Mouse (Mus musculus) heart, embryonic 11.5 days (tissue): ENCODE data around the gene Gm20219. TPM values are rescaled to one million over a fixed set of nuclear protein-coding genes. Genes with fewer than 3 reads are reported as not detected.

Experiments used
- ATAC-seq: fragments of 200-750 bp; cut with Nextera tagmentation; replicated peaks from 2 replicates; pipeline ENCODE4 v1.8.0; 2017; ENCODE audit warnings: moderate library complexity; ENCODE audit not compliant: insufficient number of reproducible peaks, low FRiP score, low TSS enrichment
- H3K27ac ChIP-seq: fragments of 300-500 bp; sonication (generic); 2 replicates; pipeline ENCODE4 v1.5.1; 2014; ENCODE audit warnings: mild to moderate bottlenecking, low read depth, low read length
- H3K27me3 ChIP-seq: fragments of 300-500 bp; sonication (generic); 2 replicates; pipeline ENCODE4 v1.6.1; 2014; ENCODE audit warnings: mild to moderate bottlenecking, low read length, mixed read lengths; ENCODE audit not compliant: control insufficient read depth, insufficient read depth
- H3K36me3 ChIP-seq: fragments of 300-500 bp; sonication (generic); 2 replicates; pipeline ENCODE4 v1.6.1; 2014; ENCODE audit warnings: mild to moderate bottlenecking, low read length, moderate library complexity, mixed read lengths; ENCODE audit not compliant: control insufficient read depth, insufficient read depth
- H3K4me1 ChIP-seq: fragments of 300-500 bp; sonication (generic); 2 replicates; pipeline ENCODE4 v1.6.1; 2014; ENCODE audit warnings: low read length; ENCODE audit not compliant: control insufficient read depth, insufficient read depth
- H3K4me2 ChIP-seq: fragments of 300-500 bp; sonication (generic); 2 replicates; pipeline ENCODE4 v1.6.1; 2014; ENCODE audit warnings: mild to moderate bottlenecking, moderate library complexity
- H3K4me3 ChIP-seq: fragments of 300-500 bp; sonication (generic); 2 replicates; pipeline ENCODE4 v1.5.1; 2014; ENCODE audit warnings: low read depth, low read length
- H3K9ac ChIP-seq: fragments of 300-500 bp; sonication (generic); 2 replicates; pipeline ENCODE4 v1.6.1; 2014; ENCODE audit warnings: mild to moderate bottlenecking, low read depth, low read length, moderate library complexity
- H3K9me3 ChIP-seq: fragments of 300-500 bp; sonication (generic); replicated peaks from 2 replicates; pipeline ENCODE4 v1.6.1; 2016; ENCODE audit warnings: low read length; ENCODE audit not compliant: control insufficient read depth
- WGBS: fragments of 180-500 bp; shearing (Covaris S2); extraction: QIAGEN DNeasy Blood & Tissue Kit; methylation state at CpG from one replicate; pipeline ENCODE4 v1.1.7; 2014; ENCODE audit not compliant: insufficient replicate concordance; 5-methylcytosine and 5-hydroxymethylcytosine counted together
- polyA plus RNA-seq: library from polyadenylated mRNA; unstranded; fragments of >200 nt; fragmentation: Nextera tagmentation; extraction: Ambion mirVana; gene quantifications from 2 replicates; pipeline ENCODE4 v1.2.1, GENCODE M21; 2014

Gene Gm20219
- polyA plus RNA-seq, 1 experiment from 2014 or later, result 0.62 TPM

DNA sequence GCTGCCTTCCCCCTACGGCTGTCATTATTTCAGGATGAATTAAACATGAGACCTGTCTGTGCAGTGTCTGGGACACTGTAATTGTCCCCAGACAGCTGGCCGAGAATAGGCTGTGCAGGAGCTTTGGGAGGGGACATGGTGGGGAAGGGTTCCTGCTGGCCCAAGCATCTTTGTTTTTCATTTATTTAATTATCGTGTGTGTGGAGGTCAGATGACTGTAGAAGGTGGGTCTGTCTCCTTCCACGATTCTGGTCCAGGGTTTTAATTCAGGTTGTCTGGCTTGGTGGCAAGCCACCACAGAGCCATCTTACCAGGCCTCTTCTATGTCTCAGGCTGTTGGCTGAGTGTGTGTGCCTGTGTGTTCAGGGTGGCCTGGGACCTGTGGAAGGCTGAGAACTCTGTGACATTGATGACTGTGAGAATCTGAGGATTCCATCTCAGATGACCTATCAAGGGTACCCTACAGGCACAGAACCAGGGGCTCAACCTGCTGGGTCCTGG is 5.5 kb downstream of the Gm20219 start:
- Histone ChIP-seq H3K4me2 (no peak overlapping the region), H3K4me1 (no peaks in the 10 kb centered on the region), H3K9me3 (no peaks in the 10 kb centered on the region), H3K9ac (no peak overlapping the region), H3K36me3 (no peaks in the 10 kb centered on the region), H3K27me3 (no peaks in the 10 kb centered on the region), H3K27ac (no peak overlapping the region), H3K4me3 (no peak overlapping the region)
- no peak for ATAC-seq
- WGBS, result 64% methylated on average over 4 of the region's 4 CpGs

DNA sequence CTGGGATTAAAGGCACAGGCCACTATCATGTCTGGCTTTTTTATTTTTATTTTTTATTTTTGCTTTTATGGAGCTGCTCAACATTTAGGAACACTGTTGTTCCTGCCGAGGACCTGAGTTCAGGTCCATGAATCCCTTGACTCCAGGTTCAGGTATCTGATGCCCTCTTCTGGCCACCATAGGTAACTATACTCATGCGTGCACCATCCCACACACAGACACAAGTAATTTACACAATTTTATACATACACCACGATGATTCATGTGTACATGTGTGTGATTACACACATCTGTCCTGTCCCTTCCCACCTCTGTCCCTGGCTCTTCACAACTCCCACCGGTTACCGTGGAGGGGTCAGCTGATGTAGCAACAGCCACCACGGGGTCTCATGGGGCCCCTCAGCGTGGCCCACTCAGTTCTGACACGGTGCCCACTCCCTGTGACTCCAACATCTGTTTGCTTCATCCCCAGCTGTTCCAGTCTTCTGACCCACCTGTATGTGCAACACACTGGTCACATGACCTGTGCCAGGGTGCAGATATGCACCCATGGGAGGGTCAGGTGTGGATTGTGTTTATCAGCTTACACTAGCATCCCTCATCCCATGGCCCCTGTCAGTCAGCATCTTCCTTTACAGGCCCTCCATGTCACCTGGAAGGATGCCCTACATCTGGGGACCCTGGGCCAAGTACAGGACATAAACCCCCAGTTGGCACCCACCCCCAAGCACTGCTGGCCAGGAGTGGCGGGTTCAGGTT is 6.2 kb downstream of the Gm20219 start:
- 71% methylated on average over 9 of the region's 9 CpGs for WGBS
- Histone ChIP-seq H3K9me3 (no peaks in the 10 kb centered on the region), H3K4me1 (no peaks in the 10 kb centered on the region), H3K4me3 (no peak overlapping the region), H3K27me3 (no peaks in the 10 kb centered on the region), H3K36me3 (no peaks in the 10 kb centered on the region), H3K4me2 (no peak overlapping the region), H3K9ac (no peak overlapping the region), H3K27ac (no peak overlapping the region)
- ATAC-seq, result no peak

DNA sequence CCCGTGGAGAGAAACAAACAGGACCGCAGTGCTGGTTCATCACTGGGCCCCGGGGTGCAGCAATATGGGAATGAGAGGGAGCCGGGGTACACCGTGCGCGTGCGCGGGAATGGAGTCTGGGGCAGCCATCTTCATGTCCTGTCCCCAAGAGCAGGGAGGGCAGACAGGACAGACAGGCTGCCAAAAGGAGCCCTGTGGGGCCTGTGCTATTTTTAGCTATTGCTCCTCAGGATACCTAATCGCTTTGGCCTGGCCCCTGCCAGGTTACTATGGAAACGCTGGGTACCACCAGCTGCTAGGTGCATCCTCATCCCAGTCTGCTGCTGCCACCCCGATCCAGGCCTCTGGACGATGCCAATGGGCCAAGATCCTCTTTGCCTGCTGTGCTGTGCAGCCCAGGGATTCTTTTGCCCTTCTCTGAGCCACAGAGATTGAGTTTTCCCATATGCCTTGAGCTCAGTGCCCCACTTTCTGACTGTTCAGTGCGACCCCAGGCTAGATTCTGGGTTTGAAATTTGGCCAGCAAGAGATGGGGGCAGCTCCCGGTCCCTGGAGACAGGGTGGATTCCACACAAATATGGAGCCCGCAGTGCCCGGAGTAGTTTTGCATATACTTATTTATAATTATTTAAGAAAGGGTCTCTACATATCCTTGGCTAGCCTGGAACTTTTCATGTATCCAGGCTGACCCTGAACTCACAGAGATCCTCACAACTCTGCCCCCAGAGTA is 6.9 kb downstream of the Gm20219 start:
- Histone ChIP-seq H3K36me3 (no peaks in the 10 kb centered on the region), H3K4me1 (no peaks in the 10 kb centered on the region), H3K27ac (no peak overlapping the region), H3K9me3 (no peaks in the 10 kb centered on the region), H3K4me3 (no peak overlapping the region), H3K4me2 (no peak overlapping the region), H3K27me3 (0 out of 2 replicates have a peak, but pooled peaks cover under 1% of the 10 kb centered on the region), H3K9ac (no peak overlapping the region)
- ATAC-seq, result no peak
- 63% methylated on average over 17 of the region's 17 CpGs for WGBS

DNA sequence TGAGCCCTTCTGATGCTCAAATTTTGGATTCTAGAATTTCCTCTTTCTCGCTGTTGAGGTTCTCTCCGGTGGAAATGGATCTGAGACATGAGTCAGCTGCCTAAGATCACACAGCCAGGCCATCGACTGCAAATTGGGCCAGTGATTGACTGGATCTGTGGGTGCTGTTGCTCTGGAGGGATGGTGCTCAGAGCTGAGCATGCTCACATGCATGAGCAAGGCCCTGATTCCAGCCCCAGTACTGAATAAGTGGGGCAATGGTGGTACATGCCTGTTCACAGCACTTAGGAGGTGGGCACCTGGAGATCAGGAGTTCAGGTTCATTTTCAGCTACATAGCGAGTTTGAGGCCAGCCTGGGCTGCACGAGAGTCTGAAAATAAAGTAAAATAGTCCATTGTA is 7.6 kb downstream of the Gm20219 start:
- Histone ChIP-seq H3K4me3 (no peak overlapping the region), H3K27ac (no peak overlapping the region), H3K27me3 (0 out of 2 replicates have a peak, but pooled peaks cover 5% of the 10 kb centered on the region), H3K9ac (no peak overlapping the region), H3K36me3 (no peaks in the 10 kb centered on the region), H3K9me3 (no peaks in the 10 kb centered on the region), H3K4me1 (no peaks in the 10 kb centered on the region), H3K4me2 (no peak overlapping the region)
- no peak for ATAC-seq
- WGBS, result 84% methylated on average over 5 of the region's 5 CpGs

DNA sequence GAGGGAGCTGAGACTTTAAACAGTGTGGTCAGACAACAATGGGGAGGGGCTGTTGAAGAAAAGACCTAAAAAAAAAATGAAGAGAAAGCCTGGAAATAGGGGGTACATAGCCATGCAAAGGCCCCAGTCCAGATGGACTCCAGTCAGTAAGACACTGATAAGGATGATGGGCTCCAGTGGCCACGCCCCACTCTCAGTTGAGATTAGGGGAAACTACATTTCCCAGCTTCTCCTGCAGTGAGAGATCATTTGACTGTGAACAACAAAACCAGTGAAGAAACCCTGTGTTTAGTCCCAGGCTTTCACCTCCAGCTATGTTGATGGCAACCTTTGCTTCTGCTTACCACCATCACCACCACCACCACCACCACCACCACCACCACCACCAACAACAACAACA is 8.2 kb downstream of the Gm20219 start:
- H3K4me2 ChIP-seq, result no peak overlapping the region
- H3K27ac ChIP-seq, result no peak overlapping the region
- no peaks in the 10 kb centered on the region for H3K9me3 ChIP-seq
- H3K27me3 ChIP-seq, result 0 out of 2 replicates have a peak, but pooled peaks cover 5% of the 10 kb centered on the region
- no peaks in the 10 kb centered on the region for H3K4me1 ChIP-seq
- 53% methylated on average over 1 of the region's 1 CpGs for WGBS
- no peaks in the 10 kb centered on the region for H3K36me3 ChIP-seq
- no peak overlapping the region for H3K9ac ChIP-seq
- no peak overlapping the region for H3K4me3 ChIP-seq
- no peak for ATAC-seq

DNA sequence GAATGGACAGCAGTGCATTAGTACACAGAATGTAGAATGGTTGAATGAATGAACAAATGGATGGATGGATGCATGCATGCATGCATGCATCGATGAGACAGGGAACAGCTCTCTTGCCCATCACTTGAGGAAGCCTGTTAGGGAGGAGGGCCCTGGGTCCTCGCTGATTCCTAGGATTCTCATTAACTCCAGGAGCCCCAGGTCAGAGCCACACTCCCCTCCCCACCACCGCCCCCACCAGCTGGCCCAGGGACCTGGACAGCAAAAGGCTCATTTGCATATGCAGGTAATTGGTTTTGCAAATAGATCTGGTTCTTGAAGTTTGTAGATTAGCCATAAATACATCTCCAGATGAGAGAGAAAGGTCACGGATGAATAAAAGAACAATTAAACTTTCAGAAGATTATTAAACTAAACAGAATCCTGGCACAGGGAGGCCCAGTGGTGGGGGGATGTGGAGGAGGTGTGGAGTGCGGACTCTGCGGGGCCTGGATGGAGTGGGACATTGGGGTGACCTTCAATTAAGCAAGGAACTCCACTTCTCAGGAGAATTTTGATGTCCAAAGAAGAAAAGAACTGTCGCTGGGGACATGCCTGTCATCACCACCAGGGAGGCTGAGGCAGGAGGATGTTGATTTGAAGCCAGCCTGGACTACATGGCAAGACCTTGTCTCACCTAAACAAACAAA is 9.3 kb downstream of the Gm20219 start:
- no peak overlapping the region for H3K4me2 ChIP-seq
- 76% methylated on average over 7 of the region's 7 CpGs for WGBS
- no peak overlapping the region for H3K9ac ChIP-seq
- H3K27ac ChIP-seq, result no peak overlapping the region
- no peak overlapping the region for H3K4me3 ChIP-seq
- no peaks in the 10 kb centered on the region for H3K4me1 ChIP-seq
- H3K36me3 ChIP-seq, result no peaks in the 10 kb centered on the region
- H3K9me3 ChIP-seq, result no peaks in the 10 kb centered on the region
- no peak for ATAC-seq
- peaks cover 5% of the 10 kb centered on the region; the same call in 1 of the 2 replicates for H3K27me3 ChIP-seq

DNA sequence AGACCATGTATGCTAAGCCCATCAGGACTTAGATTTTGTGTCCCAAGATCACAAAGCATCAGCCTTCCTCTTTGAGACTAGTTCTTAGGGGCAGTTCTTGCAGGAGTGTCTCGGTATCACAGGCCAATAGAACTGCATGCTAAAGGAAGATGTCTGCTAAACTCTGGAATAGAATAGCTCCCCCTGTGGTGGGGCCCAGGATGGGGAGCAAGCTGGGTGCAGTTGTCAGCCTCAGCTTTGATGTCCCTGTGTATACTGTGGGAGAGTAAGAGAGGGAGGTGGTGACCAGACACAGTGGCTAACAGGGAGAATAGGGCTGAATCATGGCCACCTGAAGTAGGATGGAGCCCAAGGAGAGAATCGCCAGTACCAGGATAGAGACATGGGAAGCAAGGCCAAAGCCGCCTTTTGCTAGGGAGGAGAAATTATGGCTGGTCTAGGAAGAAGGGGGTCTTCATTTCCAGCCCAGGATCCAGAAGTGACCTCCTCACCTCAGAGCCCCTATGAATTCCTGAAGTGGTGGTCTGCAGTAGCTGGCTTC is 10.4 kb downstream of the Gm20219 start:
- Histone ChIP-seq H3K27me3 (peaks cover 7% of the 10 kb centered on the region; the same call in 1 of the 2 replicates), H3K9ac (no peak overlapping the region), H3K4me1 (no peaks in the 10 kb centered on the region; the same call in 1 of the 2 replicates), H3K36me3 (no peaks in the 10 kb centered on the region), H3K27ac (no peak overlapping the region), H3K4me2 (no peak overlapping the region), H3K4me3 (no peak overlapping the region), H3K9me3 (no peaks in the 10 kb centered on the region)
- 71% methylated on average over 3 of the region's 3 CpGs for WGBS
- ATAC-seq, result no peak

DNA sequence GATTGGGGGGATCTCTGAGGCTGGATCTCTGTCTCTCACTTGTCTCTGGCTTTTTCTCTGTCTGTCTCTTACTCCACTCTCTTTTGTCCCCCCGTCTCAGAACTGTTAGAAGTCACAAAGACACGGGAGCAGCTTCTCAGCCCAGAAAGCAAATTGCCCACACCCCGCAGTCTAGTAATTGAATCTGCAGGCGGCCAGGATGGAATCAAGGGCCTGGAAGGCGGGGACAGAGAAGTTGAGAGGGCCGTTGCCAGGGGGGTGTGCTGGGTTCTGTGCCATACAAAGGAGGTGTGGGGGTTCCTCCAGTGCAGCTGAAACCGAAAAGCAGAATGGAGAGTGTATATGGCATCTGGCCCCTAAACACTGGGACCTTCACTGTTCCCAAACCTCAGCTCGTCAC is 11.5 kb downstream of the Gm20219 start:
- Histone ChIP-seq H3K36me3 (no peaks in the 10 kb centered on the region), H3K27me3 (peaks cover 7% of the 10 kb centered on the region; the same call in 1 of the 2 replicates), H3K4me3 (no peak overlapping the region), H3K9ac (no peak overlapping the region), H3K27ac (no peak overlapping the region), H3K9me3 (no peaks in the 10 kb centered on the region), H3K4me1 (peaks cover 5% of the 10 kb centered on the region; the same call in 1 of the 2 replicates), H3K4me2 (no peak overlapping the region)
- no peak for ATAC-seq
- 48% methylated on average over 8 of the region's 8 CpGs for WGBS
